Mouse (Mus musculus) brain, embryonic 14.5 days (tissue): ENCODE data around the gene Ibtk. TPM values are rescaled to one million over a fixed set of nuclear protein-coding genes. Genes with fewer than 3 reads are reported as not detected.

ENCODE experiments used
- DNase-seq: peaks from one replicate; pipeline ENCODE4 v3.0.0-alpha.2; 2011; ENCODE audit warnings: low read depth
- CTCF ChIP-seq: fragments of 200-500 bp; IDR thresholded peaks from 2 replicates; pipeline ENCODE4 v1.5.1; 2012; ENCODE audit warnings: inconsistent platforms, mild to moderate bottlenecking, moderate library complexity, borderline replicate concordance; ENCODE audit not compliant: insufficient read depth, insufficient read length; ENCODE audit errors: extremely low read depth
- POLR2A ChIP-seq: fragments of 200-500 bp; IDR thresholded peaks from 2 replicates; pipeline ENCODE4 v1.6.1; 2012; ENCODE audit warnings: mild to moderate bottlenecking, inconsistent platforms, borderline replicate concordance; ENCODE audit not compliant: poor library complexity, insufficient read depth, insufficient read length, severe bottlenecking; ENCODE audit errors: extremely low read depth
- polyA plus RNA-seq: library from polyadenylated mRNA; depleted of rRNA; stranded (reverse); fragments of >200 nt; gene quantifications from 2 replicates; pipeline ENCODE4 v1.2.3, GENCODE M21; 2012

The Ibtk gene
- polyA plus RNA-seq, 1 experiment, result 22.5 TPM

GRCm38 (mm10) chr9:85695606-85696005, 53.5 kb downstream of the Ibtk start:
- TF ChIP-seq CTCF (no peak), POLR2A (no peak)
- DNase-seq, result no peak

- DNase-seq, result peak; percentile 85
- TF ChIP-seq CTCF (peak; percentile 68; the same call in 1 of the 2 replicates), POLR2A (no peak)
These were observed 55.7 kb downstream of the Ibtk start for GRCm38 (mm10) chr9:85693231-85694116.

- TF ChIP-seq POLR2A (no peak), CTCF (peak; percentile 52; the same call in 1 of the 2 replicates)
- DNase-seq, result no peak
These were observed 64.1 kb downstream of the Ibtk start for GRCm38 (mm10) chr9:85685010-85685409.

DNA sequence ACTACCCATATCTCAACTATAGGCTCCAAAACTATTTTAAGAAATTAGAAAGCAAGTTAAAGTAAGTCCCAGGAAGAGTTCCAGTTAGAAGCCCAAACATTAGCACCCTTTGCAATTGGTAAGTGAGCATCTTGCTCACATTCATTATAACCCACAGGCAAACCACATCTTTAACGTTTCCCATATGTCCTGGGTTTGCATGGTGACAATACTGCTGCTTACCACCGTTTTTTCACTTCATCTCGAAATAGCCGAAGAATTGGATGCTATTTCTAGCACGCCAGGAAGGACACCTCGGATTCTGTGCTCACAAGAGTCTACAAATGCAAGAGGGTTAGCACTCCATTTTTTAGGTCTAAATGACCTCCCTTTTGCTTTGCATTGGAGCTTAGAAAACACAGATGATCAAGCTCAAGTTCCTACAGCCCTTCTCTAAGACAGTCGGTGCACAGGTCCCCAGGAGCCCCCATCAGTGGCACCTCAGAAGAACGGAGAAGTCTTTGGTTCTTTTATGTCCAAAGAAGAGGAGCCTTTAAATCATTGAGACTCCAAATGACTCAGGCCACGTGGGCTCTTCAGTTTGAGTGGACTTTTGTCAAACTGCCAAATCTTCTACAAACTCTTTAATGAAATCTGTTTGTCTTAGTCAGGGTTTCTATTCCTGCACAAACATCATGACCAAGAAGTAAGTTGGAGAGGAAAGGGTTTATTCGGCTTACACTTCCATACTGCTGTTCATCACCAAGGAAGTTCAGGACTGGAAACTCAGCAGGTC, 73.8 kb downstream of the Ibtk start:
- TF ChIP-seq CTCF (no peak), POLR2A (no peak)
- DNase-seq, result no peak

DNA sequence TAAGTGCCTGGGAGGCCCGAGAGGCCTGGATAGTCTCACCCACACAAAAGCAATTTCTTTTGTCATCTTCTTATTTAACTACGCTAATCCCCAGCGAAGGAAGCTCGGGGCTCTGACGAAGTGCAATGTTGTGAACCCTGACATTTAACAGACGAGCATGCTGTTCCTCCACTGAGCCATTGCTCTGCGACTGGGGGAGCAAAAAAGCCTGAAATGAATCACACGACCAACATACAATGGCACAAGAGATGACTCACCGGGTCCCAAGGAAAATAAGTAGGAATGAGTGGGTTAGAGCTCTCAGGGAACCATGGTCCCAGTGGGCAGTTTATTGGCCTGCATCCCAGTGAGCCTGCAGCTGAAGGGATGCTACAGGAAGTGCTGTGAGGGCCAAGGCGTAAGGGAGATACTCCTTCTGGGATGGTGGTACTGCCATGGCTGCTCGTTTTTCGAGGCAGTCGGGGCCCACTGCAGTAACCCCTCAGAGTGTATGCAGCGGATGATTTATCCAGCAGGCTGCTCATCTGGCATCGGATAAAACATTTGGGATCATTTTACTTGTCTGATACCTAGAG, 75.1 kb downstream of the Ibtk start:
- no peak for TF ChIP-seq POLR2A
- DNase-seq, result peak; percentile 40

DNA sequence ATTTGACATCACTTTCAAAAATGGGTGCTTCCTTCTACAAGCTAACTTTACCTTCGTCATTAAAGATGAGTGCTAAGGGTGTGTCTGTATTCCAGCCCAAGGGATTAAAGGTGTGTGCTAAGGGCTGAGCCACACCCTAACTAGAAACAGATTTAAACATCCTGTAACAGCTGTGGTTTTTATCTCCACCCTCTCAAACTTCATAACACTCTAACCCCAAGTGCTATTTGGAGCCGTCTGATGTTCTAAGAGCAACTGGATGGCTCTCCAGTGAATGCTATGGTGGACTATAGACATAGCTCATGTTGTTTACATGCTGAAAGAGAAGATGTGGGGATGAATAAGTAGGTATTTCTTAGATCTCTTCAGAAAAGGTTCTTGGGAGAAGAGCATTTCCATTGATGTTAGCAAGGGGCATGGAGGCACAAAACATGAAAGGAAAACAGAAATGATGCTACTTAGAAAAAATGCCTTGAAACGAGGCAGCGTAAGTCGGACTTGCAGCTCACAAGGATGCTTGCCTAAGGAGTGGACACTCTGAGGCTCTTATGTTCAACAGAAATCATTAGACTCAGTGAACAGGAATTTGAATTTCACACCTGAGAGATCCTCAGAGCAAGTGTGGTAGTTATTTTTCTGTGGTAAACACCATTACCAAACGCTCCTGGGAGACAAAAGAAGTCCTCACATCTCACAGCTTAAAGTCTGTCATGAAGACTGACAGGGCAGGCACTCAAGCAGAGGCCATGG, 77.4 kb downstream of the Ibtk start:
- DNase-seq, result no peak

DNA sequence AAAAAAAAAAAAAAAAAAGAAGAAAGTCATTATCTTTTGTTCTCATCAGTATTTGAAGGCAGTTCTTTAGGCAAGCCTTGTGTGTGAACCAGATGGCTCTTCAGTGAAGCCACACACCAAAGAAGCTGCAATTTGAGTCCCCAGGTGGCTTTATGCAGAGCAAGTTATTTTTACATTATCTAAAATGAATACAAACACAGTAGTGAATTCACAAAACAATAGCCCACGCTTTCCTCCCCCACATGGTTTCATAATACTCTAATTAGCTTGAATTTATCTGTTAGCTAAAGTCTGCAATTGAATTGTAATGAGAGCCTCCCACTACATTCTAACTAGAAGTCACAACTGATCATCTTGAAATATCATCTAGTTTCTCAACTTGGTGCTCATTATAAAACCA, 84.8 kb downstream of the Ibtk start:
- TF ChIP-seq POLR2A (no peak), CTCF (no peak)
- peak; percentile 34 for DNase-seq

More for the DNA sequence above, 77.4 kb downstream of the Ibtk start:
- no peak for TF ChIP-seq CTCF
- TF ChIP-seq POLR2A, result no peak

DNA sequence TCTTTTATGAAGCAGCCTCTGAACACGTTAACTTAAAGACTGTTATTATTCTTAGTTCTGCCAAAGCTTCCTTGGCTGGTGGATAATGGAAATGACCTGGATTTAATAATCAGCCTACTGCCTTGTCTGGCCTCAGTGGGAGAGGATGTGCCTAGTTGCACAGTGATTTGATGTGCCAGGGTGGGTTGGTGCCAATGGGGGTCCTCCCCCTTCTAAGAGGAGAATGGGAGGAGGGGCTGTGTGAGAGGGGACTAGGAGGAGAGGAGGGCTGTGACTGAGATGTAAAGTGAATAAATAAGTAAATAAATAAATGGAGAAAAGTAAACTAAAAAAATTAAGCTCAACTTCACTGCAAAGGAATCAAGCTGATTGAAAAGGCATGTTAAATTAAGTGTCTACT, 85.3 kb downstream of the Ibtk start:
- peak; percentile 60 for DNase-seq

DNA sequence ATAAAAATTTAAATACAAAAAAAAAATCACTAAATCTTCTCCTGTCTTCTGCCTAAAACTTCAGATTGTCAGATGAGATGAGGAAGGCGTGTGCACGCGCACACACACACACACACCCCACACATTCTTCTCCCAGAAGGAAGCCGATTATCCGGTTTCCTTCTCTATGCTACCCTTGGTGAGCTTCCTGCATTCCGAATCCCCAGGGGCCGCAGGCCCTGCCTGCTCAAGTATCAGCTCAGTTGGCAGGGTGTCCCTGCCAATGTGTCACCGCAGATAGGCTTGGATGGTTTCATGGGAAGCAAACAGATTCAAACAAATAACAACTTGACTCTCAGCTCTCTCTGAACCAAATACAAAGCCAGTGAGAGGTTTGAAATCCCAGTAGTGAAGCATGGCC, 86.0 kb downstream of the Ibtk start:
- TF ChIP-seq POLR2A (no peak), CTCF (no peak)
- peak; percentile 45 for DNase-seq

More for the DNA sequence above, 85.3 kb downstream of the Ibtk start:
- TF ChIP-seq CTCF (no peak), POLR2A (no peak)

- TF ChIP-seq CTCF (no peak), POLR2A (no peak)
- DNase-seq, result no peak
These were observed 95.7 kb downstream of the Ibtk start for GRCm38 (mm10) chr9:85653401-85653800.
